Mouse (Mus musculus) cerebellum, adult 11-12 months (tissue): ENCODE measurements around the gene Tprgl.

ENCODE experiments used
- DNase-seq: peaks from one replicate; pipeline ENCODE4 v3.0.0; 2022

Tprgl gene

DNA sequence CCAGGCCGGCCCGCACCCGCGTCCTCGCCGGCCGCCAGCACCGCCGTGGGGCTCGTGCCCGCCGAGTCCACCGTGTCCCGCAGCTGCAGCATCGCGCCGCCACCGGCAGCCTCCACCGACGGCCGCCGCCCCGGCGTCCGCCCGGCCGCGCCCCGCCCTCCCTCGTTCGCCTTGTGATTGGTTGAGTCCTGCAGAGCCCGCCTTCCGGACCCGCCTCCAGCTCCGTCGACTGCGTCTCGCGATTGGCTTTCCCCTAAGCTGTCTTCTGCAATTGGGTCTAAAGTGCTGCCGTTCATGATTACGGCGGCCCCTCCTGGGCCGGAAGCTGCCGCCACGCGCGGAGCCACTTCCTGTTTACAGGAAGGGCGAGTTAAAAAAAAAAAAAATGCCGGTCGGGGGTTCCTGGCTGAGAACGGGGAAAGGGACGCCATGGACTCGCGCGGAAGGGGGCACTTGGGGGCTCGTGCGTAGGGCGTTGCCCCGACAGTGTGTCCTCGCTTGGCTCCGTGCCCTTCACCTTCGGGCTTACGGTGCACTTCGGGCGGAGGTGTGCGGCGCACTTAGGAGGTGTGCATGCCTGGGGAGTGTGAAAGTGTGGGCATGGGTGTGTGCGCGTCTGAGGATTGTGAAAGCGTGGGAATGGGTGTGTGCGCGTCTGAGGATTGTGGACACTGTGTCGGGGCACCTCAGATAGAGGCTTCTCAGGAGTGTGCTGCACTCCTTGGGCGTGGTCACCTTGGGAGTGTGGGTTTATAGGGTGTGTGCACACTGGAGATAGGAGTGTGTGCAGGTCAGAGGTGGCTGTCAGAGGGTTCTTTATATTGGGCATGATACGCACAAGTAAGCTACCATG is at the start of gene Tprgl:
TSS of gene Tprgl (minus strand) at position 129 of the 853 bp plus-strand sequence.
- DNase-seq, result peak; percentile 97

DNA sequence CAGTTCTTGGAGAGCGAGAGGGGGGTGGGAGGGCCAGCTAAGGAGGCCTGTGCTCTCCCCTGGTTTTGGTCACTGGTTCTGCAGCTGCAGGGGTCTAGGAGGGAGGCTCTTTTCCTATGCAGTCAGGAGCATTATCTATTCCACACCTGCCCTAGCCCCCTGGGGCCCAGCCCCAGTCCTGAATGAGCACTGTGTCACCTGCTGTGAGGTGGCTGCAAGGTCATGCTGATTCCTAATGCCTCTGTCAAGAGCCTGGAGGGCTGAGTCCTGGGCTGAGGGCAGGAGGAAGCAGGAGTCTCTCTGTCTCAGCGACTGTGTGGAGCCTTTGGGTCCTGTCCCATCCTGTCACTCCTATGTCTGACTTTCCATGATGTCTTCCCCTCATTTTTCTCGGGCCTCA is 49.4 kb upstream of the Tprgl start:
- no peak for DNase-seq

DNA sequence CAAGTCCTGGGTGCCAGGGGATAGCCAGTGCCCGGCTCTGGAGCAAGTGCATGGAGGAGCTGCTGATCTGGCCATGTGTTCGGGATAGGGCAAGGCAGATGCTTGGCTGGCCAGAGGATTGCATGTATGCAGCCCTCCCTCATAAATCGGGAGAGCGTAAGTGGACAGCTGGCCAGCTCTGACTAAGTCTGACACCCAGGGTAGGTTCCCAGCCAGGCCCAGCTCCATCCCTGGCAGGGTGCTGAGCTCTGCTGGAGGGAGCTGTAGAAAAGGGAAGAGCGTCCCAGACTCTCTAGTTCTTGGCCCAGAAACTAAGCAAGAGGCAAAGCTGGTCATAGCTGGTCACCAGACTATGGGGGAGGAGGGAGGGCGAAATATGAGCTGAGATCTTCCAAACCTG is 48.6 kb upstream of the Tprgl start:
- DNase-seq, result no peak

DNA sequence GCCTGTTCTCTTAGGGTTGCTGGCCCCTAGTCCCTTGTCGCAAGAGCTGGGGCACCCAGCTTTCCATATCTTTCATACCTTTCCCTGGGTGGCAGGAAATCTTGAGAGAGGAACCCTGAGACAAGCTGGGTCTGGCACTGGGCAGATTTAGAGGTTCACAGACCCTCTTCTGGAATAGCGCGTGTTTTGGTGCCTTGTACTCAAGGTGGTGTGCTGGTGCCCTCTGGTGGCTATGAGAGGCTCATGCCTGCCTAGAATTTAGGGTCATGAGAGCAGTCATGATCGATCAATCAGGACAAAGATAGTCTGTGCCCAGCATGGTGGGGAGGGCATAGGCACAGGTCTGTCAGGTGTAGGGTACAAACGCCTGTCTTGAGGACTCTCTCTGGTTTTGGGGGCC is 46.8 kb upstream of the Tprgl start:
- DNase-seq, result peak; percentile 44

DNA sequence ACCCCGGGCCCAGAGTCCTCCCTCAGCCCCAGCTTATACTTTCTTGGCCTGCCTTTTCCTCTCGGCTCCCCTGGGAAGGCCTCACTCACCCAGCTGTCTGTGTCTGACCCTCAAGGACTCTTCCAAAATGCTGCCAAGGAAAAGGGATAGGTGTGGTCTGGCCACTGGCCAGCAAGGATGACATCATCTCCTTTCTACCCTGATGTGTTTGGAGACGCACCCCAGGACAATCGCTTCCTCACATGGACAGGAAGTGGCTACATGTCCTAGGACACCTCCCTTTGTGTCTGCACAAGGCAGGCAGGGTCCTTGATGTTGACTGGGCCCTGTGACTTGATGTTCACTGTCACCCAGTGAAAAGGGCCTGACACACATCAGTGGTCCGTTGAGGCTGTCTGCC is 44.9 kb upstream of the Tprgl start:
- DNase-seq, result peak; percentile 65

DNA sequence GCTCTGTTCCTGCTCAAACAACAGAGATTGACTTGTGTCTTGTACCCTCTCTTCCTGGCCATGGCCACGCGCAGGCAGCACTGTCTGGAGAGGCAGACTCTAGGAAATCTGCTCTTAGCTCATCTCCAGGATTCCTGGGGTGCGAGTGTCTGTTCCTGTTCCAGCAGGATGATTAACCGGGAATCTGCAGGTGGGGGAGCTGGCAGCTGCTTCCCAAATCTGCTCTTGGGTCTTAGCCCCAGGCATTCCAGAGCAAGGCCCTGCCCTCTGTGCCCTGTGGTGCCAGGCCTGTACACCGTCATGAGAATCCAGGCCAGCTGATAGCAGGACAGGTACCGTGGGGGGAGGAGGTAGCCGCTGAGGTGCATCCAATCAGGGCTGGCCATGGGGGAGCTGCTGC is 44.1 kb upstream of the Tprgl start:
- peak; percentile 94 for DNase-seq

DNA sequence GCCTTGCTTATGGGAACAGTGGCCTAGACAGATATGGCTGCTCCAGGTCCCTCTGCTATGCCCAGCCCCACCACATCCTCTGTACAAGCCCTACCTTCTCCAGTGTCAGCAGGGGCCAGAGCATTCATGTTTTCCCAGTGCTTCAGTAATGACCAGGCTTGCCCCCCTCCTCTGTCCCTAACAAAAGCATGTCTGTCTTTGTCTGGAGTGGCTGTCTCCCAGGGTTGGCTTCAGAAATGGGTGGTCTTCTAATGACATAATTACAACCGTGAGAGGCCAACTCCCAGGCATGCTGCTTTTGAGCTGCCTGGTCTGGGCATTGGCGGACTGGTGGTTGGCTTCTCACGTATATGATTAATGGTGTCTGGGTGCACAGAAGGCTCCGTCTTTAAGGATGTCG is 41.0 kb upstream of the Tprgl start:
- DNase-seq, result no peak

DNA sequence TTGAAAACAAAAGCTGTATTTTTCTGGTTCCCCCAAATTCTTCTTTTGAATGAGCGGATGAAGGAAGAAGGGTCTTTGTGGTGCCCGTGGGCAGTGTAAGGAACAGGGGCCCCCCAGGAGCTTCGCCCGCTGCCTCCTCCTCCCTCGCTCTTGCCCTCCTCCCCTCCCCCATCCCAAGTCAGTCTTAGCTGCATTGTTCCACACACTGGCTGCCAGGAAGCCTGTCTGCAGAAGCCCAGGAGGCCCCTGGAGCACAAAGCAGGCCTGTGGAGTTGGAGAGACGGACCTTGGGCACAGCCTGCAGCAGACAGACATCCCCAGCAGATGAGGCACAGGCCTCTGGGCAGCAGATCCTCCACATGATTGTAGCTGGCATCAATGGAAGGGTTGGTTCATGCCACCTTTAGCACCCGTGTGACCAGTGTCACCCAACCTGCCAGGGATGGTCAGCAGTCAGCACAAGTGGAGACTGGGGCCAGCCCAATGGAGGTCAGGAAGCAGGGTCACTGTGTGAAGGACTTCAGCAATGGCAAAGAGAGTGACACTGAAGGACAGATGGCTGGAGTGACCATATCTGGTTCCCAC is 38.0 kb upstream of the Tprgl start:
- DNase-seq, result no peak

DNA sequence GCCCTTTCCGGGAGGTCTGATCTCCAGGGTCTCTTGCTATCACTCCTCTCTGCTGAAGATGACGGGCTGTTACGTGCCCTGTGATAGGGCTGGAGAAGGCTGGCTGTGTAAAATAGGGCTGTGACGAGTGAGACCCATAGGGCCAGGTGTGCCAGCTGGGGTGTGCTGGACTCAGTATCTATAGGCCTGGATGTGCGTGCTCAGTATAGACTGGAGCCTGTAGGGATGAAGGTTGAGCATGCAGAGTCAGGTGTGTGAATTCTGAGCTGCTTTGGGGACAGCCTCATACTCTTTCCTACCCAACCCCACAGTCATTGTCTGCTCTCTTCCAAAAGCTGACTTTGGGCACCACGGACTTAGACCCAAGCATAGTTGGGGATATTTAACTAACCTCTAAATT is 37.5 kb upstream of the Tprgl start:
- DNase-seq, result no peak

DNA sequence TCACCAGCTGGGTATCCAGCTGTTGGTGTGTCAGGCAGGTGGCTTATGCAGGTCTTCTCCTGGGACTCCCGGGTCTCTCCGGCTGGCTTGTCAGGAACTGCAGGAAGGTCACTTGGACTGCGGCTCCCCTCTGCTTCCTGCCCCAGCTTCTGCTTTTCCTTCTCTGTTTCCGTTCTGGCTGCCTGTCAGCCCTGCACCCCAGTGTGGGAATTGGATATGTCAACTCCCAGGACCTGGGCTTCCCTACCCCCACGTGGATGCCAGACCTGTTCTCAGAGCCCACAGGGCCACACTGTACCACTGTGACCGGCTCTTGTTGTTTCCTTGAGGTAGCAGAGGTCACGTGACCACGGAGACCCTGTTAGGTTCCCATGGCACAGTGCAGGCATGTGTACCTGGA is 28.5 kb upstream of the Tprgl start:
- no peak for DNase-seq

DNA sequence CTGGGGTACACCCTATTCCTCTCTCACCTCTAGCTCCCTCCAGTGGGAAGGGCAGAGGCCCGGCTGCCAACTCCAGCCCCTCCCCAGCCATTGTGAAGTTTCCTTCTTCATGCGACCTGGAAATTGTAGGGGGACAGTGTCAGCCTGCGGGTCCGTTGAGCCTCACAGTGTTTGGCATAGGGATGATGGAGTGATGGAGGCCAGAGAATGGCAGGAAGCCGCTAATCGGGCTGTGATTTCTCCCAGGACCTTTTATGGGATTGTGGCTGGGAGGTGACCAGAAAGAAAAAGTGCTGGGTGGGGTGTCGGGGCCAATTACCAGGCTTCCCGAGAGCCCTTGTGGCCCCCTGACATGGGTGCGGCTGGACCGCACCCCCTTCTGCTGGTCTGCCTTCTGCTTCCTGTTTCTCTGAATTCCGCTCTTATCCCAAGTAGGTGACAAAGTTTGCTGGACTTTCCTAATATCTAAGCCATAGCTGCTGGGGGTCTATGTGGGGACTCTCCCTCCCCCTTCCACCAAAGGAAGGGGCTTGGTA is 25.6 kb upstream of the Tprgl start:
- DNase-seq, result no peak

DNA sequence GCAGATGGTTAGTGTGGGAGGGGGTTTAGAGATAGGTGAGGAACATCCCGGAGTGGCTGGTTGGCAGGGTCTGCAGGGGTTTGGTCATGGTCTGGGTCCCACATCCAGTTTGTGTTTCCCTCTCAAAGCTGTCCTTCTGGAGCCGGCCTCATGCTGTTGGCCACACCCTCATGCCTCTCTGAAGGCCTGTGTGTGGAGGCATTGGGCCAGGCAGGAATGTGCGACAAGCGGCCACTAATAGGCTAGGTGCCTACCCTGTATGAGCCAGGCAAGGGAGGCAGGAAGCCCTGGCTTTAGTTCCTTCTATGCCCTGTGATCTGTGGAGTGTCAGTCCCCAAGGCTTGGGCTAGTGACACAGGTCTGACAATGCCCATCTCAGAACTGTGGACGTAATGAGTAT is 24.5 kb upstream of the Tprgl start:
- DNase-seq, result no peak

DNA sequence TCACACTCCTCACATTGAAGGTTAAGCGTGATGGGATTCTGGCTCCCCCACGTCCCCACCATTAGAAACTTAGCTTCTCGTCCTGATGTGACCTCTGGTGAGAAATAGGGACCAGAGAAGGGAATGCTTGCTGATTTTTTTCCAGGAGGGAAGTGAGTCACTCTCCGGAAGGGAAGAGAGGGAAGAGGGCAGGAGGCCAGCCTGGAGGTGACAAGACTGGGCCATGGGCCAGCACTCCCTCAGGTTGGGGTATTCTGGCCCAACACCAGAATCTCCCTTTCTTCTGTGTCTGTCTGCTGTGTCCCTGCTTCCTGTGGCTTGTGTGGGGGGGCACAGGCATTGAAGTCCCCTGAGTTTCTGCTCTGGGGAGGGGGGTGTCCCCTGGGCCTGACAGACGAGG is 23.1 kb upstream of the Tprgl start:
- no peak for DNase-seq

DNA sequence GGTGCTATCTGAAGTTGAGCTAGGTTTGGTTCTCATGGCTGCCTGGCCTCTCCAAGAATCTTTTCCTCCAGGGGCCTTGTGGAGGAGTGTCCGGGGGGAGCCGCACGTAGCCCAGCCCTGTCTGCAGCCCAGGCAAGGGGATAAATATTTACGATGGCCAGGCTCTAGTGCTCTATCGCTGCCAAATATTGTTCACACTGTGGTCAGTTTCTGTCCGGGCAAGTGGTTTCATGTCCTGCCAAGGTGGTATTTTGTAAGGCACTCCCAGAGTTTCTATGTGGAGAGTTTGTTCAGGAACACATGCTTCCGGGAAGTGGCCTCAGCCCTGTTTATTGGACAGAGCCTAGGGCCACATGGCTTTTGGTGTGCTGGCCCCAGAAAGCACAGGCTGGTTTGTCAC is 20.5 kb upstream of the Tprgl start:
- no peak for DNase-seq

DNA sequence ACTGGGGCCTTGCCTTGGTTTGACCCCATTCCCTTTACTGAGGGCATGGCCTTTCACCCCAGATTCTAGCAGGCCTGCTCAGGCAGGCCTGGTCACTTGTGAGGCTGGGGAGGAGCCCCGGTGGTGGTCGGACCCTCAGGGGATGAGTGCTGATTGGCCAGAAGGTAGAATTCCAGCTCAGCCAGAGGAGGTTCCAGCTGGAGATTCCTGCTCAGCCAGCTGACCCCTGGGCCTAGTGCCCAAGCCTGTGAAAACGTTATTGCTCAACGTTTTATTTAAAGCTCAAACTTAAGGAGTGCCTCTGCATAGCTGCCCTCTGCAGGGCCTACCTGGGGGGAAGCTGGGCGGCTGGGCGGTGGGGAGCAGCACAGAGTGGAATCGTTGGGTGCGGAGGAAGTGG is 16.8 kb upstream of the Tprgl start:
- DNase-seq, result no peak

DNA sequence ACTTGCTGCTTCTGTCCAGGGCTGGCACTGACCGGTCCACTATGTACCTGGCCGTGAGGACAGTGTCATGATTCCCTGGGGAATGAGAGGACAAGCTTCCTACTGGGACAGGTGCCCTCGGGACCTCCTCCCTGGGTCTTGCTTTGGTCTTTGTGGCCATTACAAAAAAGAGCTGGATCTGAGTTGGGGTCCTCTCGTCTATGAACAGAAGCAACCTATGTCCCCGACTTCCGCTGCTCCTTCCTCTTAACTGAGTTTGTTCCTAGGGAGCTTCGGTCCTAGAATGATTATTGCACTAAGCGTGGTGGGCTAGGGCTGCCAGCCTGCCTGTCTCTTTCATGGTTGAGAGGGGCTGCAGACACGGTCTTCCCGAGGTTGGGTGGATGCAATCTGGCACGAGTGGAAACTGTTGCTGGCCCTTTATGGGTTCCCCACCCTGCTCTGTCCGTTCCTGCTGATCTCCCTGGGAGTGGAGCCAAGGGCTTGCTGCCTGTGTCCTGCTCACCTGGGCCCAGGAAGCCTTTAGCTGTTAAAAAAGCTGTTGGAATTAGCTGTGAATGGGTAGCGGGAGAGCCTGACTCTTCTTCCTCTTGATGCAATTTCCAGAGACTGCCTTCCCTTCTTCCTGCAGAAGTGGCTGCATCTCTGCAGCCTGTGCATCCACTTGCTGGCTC is 11.6 kb upstream of the Tprgl start:
- DNase-seq, result peak; percentile 36

DNA sequence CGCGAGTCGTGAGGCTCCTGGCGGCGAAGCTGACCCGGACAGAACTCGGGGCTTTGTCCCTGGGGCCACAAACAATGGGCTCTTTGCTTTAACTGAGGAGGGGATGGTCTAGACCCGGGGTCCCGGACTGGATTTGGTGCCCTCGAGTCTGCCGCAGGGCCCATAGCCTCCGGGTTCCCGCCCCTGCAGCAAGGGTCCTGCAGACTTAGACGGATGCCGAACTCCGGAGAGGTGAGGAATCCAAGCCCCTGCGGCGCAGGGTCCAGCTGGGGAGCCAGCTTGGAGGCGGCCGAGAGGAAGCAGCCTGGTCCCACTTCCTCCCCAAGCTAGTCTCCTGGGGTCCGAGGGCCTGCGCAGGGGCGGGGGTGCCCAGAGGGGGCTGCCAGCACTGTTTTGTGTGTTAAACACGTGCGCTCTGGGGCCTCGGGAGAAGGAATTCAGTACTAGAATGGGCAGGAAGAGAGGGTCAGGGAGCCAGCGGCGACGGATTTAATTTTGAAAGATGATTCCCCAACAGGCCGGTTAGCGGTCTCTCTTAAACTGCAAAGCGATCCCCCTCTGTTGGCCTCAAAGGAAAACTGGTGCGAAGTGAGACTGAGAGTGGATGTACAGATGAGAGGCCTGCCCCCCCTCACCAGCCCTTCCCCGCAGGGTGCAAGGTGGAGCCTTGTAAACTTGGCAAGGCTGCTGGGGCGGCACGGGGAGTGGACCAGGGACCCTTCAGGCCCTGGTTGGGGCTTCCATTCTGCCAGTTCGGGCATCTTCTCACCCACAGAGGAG is 10.9 kb upstream of the Tprgl start:
- DNase-seq, result peak; percentile 16

DNA sequence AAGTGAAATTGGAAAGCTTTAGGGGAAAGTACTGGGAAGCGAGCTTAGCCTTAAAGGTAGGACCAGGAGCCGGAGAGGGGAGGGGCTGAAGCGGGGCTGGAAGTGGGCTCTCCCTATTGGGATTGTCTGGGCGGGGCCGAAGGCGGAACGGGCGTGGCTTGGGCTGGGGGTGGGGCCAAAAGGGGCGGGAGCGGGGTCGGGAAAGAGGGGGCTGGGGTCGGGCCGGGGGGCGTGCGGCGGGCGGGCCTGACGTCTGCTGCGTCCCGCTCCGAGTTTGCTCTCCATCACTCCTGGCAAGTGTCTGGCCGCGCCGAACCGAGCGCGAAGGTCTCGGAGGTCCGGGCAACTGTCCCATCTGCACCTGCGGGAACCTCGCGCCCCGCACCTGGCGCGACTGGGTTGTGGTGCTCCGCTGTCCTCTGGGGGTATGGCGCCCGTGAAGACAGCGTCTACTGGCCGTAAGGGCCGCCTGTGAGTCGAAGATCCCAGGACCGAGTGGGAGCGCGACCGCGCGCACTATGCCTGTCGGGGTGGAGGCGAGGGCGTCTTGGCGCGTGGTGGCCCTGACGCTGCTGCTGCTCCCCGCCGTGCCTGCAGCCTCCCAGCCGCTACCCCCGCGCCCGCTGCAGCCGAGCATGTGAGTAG is 10.2 kb upstream of the Tprgl start, which contains the start of gene Megf6:
TSS of gene Megf6 (plus strand) at position 225 of the 645 bp plus-strand sequence.
- DNase-seq, result peak; percentile 12

DNA sequence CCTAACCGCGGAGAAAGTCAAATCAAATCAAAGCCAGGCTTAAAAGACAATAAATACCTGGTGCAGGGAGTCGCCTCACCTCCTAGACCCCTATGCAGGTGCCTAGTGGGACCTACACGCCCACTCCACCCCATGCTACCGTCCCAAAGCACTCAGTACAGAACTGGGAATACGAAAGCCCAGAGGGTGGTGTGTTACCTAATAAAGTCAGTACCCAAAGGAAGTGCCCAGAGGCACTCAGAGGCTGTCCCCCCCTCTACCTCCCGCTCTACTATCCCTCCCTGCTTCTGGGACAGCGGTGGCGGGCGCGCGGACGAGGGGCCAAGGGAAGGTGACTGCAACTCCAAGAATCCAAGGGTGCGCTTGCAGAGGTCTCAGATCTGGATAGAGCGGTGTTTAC is 9.6 kb upstream of the Tprgl start:
- DNase-seq, result no peak

DNA sequence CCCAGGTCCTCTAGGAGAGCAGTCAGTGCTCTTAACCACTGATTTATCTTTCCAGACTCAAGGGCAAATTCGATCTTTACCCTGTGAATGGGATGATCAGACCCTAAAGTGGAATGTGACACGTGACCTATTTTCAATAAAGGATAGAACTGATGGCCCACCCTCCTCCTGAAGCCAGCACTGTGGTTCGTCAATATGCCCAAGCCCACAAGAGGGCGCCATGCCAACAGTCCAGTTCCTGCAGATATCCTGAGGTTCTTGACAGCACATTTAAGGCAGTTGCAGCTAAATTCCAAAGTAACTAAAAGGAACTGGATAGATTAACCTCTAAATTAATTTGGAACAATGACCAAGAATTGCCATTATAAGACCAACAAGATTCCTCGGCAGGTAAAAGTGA is 6.6 kb upstream of the Tprgl start:
- no peak for DNase-seq

DNA sequence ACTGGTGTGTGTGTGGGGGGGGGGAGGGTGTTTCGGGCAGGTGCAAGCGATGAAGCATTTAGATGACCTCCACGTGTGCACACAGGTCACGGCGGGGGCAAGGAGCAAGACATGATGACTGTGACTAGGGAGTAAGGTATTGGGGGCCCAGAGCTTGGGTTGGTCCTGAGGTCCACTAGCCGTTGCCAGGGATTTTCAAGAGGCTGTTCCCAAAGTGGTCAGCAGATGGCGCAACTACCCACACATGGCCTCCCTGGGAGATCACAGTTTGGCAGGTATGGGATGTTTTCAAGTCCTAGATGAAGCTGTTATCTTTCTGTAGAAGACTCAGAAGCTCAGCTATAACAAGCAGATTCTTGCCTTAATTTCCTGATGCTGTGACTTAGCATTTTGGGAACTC is 2.8 kb upstream of the Tprgl start:
- DNase-seq, result peak; percentile 60

DNA sequence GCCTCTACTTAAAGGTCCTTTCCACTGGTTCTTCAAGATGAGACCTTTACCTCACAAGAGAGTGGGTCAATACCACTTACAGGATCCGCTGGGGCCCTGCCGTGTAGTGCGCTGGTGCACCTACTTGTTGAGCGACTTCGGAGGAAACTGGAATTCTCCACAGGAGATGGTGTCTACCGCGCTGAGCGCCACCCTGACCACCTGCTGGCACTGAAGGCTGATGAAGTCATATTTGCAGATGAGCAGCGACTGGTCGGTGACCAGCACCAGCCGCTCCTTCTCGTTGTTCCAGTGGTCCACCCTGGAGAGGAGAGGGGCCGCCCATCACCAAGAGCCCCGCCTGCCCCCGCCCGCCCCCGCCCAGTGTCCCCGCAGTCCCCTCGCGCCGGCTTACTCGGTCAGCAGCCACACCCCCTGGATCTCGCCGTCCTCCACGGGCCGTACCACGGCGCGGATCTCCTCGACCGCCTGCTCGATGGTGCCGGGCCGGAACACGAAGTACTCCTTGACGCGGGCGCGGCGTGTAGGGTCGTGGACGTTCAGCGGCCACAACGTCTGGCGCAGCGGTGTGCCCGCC is 417 bp downstream of the Tprgl start:
- DNase-seq, result peak; percentile 70
